Mouse (Mus musculus) urinary bladder, postnatal 25 days (tissue): Measurements from ENCODE around the gene Phlda2.
A peak's percentile ranks its signal among the peaks of the same experiment; 100 is the strongest.
"Not testable (repeated sequence)": the region's sequence is repeated elsewhere in the genome, so short reads cannot be mapped to it uniquely, and the experiment has no call there.

Experiments used
- DNase-seq: peaks from one replicate; pipeline ENCODE4 v3.0.0; 2022; ENCODE audit warnings: low spot score

Gene Phlda2

GRCm38 (mm10) chr7:143502418-143503200 is at the start of gene Phlda2:
Gene Phlda2 (minus strand): TSS chr7:143503150.
- DNase-seq = peak; percentile 44

- no peak for DNase-seq
Observed at GRCm38 (mm10) chr7:143549588-143550220, 46.8 kb upstream of the Phlda2 start.

- DNase-seq = peak; percentile 97
Observed at GRCm38 (mm10) chr7:143548976-143549457, 46.1 kb upstream of the Phlda2 start, which contains the start of gene Nap1l4. Gene Nap1l4 (minus strand): TSS chr7:143549106.

GRCm38 (mm10) chr7:143548231-143548961 is 45.4 kb upstream of the Phlda2 start:
- no peak for DNase-seq

- DNase-seq = no peak
Observed at GRCm38 (mm10) chr7:143546554-143546953, 43.6 kb upstream of the Phlda2 start.

GRCm38 (mm10) chr7:143544368-143544767 is 41.4 kb upstream of the Phlda2 start:
- DNase-seq = peak; percentile 11

GRCm38 (mm10) chr7:143538671-143539070 is 35.7 kb upstream of the Phlda2 start:
- DNase-seq = no peak

- not testable (repeated sequence) for DNase-seq
Observed at GRCm38 (mm10) chr7:143538229-143538628, 35.3 kb upstream of the Phlda2 start.

GRCm38 (mm10) chr7:143536251-143536650 is 33.3 kb upstream of the Phlda2 start:
- no peak for DNase-seq

- DNase-seq = no peak
Observed at GRCm38 (mm10) chr7:143533284-143533683, 30.3 kb upstream of the Phlda2 start.

GRCm38 (mm10) chr7:143532410-143532809 is 29.5 kb upstream of the Phlda2 start:
- no peak for DNase-seq

- no peak for DNase-seq
Observed at GRCm38 (mm10) chr7:143519333-143519732, 16.4 kb upstream of the Phlda2 start.

- no peak for DNase-seq
Observed at GRCm38 (mm10) chr7:143514416-143514768, 11.4 kb upstream of the Phlda2 start.

GRCm38 (mm10) chr7:143513763-143514415 is 10.9 kb upstream of the Phlda2 start:
- no peak for DNase-seq

- no peak for DNase-seq
Observed at GRCm38 (mm10) chr7:143511335-143511712, 8.4 kb upstream of the Phlda2 start.

- DNase-seq = no peak
Observed at GRCm38 (mm10) chr7:143510593-143511334, 7.8 kb upstream of the Phlda2 start.

- no peak for DNase-seq
Observed at GRCm38 (mm10) chr7:143509566-143509965, 6.6 kb upstream of the Phlda2 start.

- peak; percentile 53 for DNase-seq
Observed at GRCm38 (mm10) chr7:143506675-143507074, 3.7 kb upstream of the Phlda2 start.

GRCm38 (mm10) chr7:143506271-143506670 is 3.3 kb upstream of the Phlda2 start:
- no peak for DNase-seq

- DNase-seq = peak; percentile 80
Observed at GRCm38 (mm10) chr7:143505823-143506222, 2.9 kb upstream of the Phlda2 start.

- no peak for DNase-seq
Observed at GRCm38 (mm10) chr7:143505411-143505810, 2.5 kb upstream of the Phlda2 start.
